Mouse (Mus musculus): ENCODE measurements around the gene Traf3ip3.

Gene Traf3ip3

GRCm38 (mm10) chr1:193159613-193160012 lies 41.9 kb downstream of the Traf3ip3 start:
- DNase-seq (ENCODE audit: low spot score): no peak

- no peak for DNase-seq (ENCODE audit: low spot score)
Measured at GRCm38 (mm10) chr1:193159163-193159562, 42.3 kb downstream of the Traf3ip3 start.

GRCm38 (mm10) chr1:193157111-193157492 lies 44.4 kb downstream of the Traf3ip3 start:
- DNase-seq (ENCODE audit: low spot score): no peak

GRCm38 (mm10) chr1:193156316-193157110 lies 45.0 kb downstream of the Traf3ip3 start:
- DNase-seq (ENCODE audit: low spot score): no peak

- no peak for DNase-seq (ENCODE audit: low spot score)
Measured at GRCm38 (mm10) chr1:193153561-193153960, 47.9 kb downstream of the Traf3ip3 start.

- DNase-seq (ENCODE audit: low spot score): peak; percentile 76
Measured at GRCm38 (mm10) chr1:193152872-193153271, 48.6 kb downstream of the Traf3ip3 start, which contains the start of gene Irf6. TSS of gene Irf6 (plus strand) at chr1:193153111.

GRCm38 (mm10) chr1:193151134-193151533 lies 50.4 kb downstream of the Traf3ip3 start:
- no peak for DNase-seq (ENCODE audit: low spot score)

- DNase-seq (ENCODE audit: low spot score): no peak
Measured at GRCm38 (mm10) chr1:193149231-193149630, 52.3 kb downstream of the Traf3ip3 start.

- no peak for DNase-seq (ENCODE audit: low spot score)
Measured at GRCm38 (mm10) chr1:193146416-193146815, 55.1 kb downstream of the Traf3ip3 start.

GRCm38 (mm10) chr1:193145101-193145500 lies 56.4 kb downstream of the Traf3ip3 start:
- DNase-seq (ENCODE audit: low spot score): no peak

GRCm38 (mm10) chr1:193144516-193144915 lies 57.0 kb downstream of the Traf3ip3 start:
- DNase-seq (ENCODE audit: low spot score): no peak

- no peak for DNase-seq (ENCODE audit: low spot score)
Measured at GRCm38 (mm10) chr1:193142517-193143062, 58.9 kb downstream of the Traf3ip3 start.

GRCm38 (mm10) chr1:193141118-193141517 lies 60.4 kb downstream of the Traf3ip3 start:
- DNase-seq (ENCODE audit: low spot score): no peak

GRCm38 (mm10) chr1:193138669-193139068 lies 62.8 kb downstream of the Traf3ip3 start:
- DNase-seq (ENCODE audit: low spot score): no peak

GRCm38 (mm10) chr1:193138087-193138486 lies 63.4 kb downstream of the Traf3ip3 start:
- DNase-seq (ENCODE audit: low spot score): no peak

- DNase-seq (ENCODE audit: low spot score): no peak
Measured at GRCm38 (mm10) chr1:193133726-193134125, 67.8 kb downstream of the Traf3ip3 start.

- DNase-seq (ENCODE audit: low spot score): no peak
Measured at GRCm38 (mm10) chr1:193132385-193132784, 69.1 kb downstream of the Traf3ip3 start.

GRCm38 (mm10) chr1:193131311-193131948 lies 70.1 kb downstream of the Traf3ip3 start:
- DNase-seq (ENCODE audit: low spot score): no peak

GRCm38 (mm10) chr1:193130839-193131238 lies 70.7 kb downstream of the Traf3ip3 start:
- DNase-seq (ENCODE audit: low spot score): no peak

GRCm38 (mm10) chr1:193130456-193130825 lies 71.1 kb downstream of the Traf3ip3 start:
- DNase-seq (ENCODE audit: low spot score): no peak

GRCm38 (mm10) chr1:193129786-193130455 lies 71.6 kb downstream of the Traf3ip3 start, which contains the start of gene Diexf:
TSS of gene Diexf (minus strand) at chr1:193130272.
- DNase-seq (ENCODE audit: low spot score): peak; percentile 90

- no peak for DNase-seq (ENCODE audit: low spot score)
Measured at GRCm38 (mm10) chr1:193129321-193129720, 72.2 kb downstream of the Traf3ip3 start.
